Mouse (Mus musculus) hindbrain, embryonic 12.5 days (tissue): ENCODE results near the gene Cenpk. TPM values are rescaled to one million over a fixed set of nuclear protein-coding genes. Genes with fewer than 3 reads are reported as not detected.
A peak's percentile ranks its signal among the peaks of the same experiment; 100 is the strongest.
"Not testable (repeated sequence)": the region's sequence is repeated elsewhere in the genome, so short reads cannot be mapped to it uniquely, and the experiment has no call there.

ENCODE experiments used
- ATAC-seq: fragments of 200-750 bp; cut with Nextera tagmentation; 2 replicates; pipeline ENCODE4 v1.8.0; 2017; ENCODE audit warnings: moderate TSS enrichment; ENCODE audit not compliant: low FRiP score
- H3K27ac ChIP-seq: fragments of 300-500 bp; sonication (generic); 2 replicates; pipeline ENCODE4 v1.5.1; 2016; ENCODE audit warnings: mild to moderate bottlenecking
- H3K27me3 ChIP-seq: fragments of 300-500 bp; sonication (generic); 2 replicates; pipeline ENCODE4 v1.6.1; 2016; ENCODE audit warnings: mild to moderate bottlenecking
- H3K36me3 ChIP-seq: fragments of 300-500 bp; sonication (generic); 2 replicates; pipeline ENCODE4 v1.6.1; 2016; ENCODE audit warnings: mild to moderate bottlenecking
- H3K4me1 ChIP-seq: fragments of 300-500 bp; sonication (generic); 2 replicates; pipeline ENCODE4 v1.6.1; 2016
- H3K4me2 ChIP-seq: fragments of 300-500 bp; sonication (generic); replicated peaks from 2 replicates; pipeline ENCODE4 v1.6.1; 2016; ENCODE audit warnings: mild to moderate bottlenecking
- H3K4me3 ChIP-seq: fragments of 300-500 bp; sonication (generic); 2 replicates; pipeline ENCODE4 v1.5.1; 2016; ENCODE audit warnings: mild to moderate bottlenecking
- H3K9ac ChIP-seq: fragments of 300-500 bp; sonication (generic); 2 replicates; pipeline ENCODE4 v1.6.1; 2016; ENCODE audit warnings: mild to moderate bottlenecking, moderate library complexity
- H3K9me3 ChIP-seq: fragments of 300-500 bp; sonication (generic); replicated peaks from 2 replicates; pipeline ENCODE4 v1.6.1; 2016; ENCODE audit warnings: mild to moderate bottlenecking
- WGBS: fragments of 180-500 bp; shearing (Covaris S2); methylation state at CpG from one replicate; pipeline ENCODE4 v1.1.7; 2016; 5-methylcytosine and 5-hydroxymethylcytosine counted together
- polyA plus RNA-seq: library from polyadenylated mRNA; unstranded; fragments of >200 nt; fragmentation: Nextera tagmentation; extraction: Ambion mirVana; gene quantifications from 2 replicates; pipeline ENCODE4 v1.2.1, GENCODE M21; 2016

Cenpk gene
- 43.1 and 46.2 TPM in 2 replicates for polyA plus RNA-seq

GRCm38 (mm10) chr13:104228384-104229066, at the start of gene Cenpk, which contains the start of gene Ppwd1:
Gene Cenpk, plus strand, starts transcription at chr13:104228611.
Gene Ppwd1, minus strand, starts transcription at chr13:104228843.
- WGBS = under 1% methylated on average over 55 of the region's 55 CpGs
- Histone ChIP-seq H3K27ac (peak within 1 kb of the TSS; percentile 89), H3K9me3 (no peaks in the 10 kb centered on the region), H3K4me2 (peak within 1 kb of the TSS; percentile 64), H3K36me3 (no peaks in the 10 kb centered on the region), H3K4me1 (peaks cover 14% of the 10 kb centered on the region), H3K9ac (peak within 1 kb of the TSS; percentile 79), H3K27me3 (no peaks in the 10 kb centered on the region), H3K4me3 (peak within 1 kb of the TSS; percentile 71)
- peak; percentile 99 for ATAC-seq

GRCm38 (mm10) chr13:104178650-104179121, 49.7 kb upstream of the Cenpk start, which contains the start of gene Trim23:
Gene Trim23, plus strand, starts transcription at chr13:104178797.
- Histone ChIP-seq H3K36me3 (peaks cover 3% of the 10 kb centered on the region), H3K9ac (peak within 1 kb of the TSS; percentile 85), H3K27ac (peak within 1 kb of the TSS; percentile 79), H3K4me3 (peak within 1 kb of the TSS; percentile 87), H3K27me3 (no peaks in the 10 kb centered on the region), H3K4me1 (peaks cover 10% of the 10 kb centered on the region), H3K9me3 (no peaks in the 10 kb centered on the region), H3K4me2 (peak within 1 kb of the TSS; percentile 80)
- ATAC-seq = peak; percentile 99
- WGBS = under 1% methylated on average over 38 of the region's 38 CpGs

- peak overlapping the region; percentile 87 for H3K4me3 ChIP-seq
- peaks cover 6% of the 10 kb centered on the region for H3K36me3 ChIP-seq
- peak overlapping the region; percentile 85 for H3K9ac ChIP-seq
- 0 out of 2 replicates have a peak, but pooled peaks have one; percentile 9 for ATAC-seq
- no peaks in the 10 kb centered on the region for H3K9me3 ChIP-seq
- peaks cover 10% of the 10 kb centered on the region for H3K4me1 ChIP-seq
- no peaks in the 10 kb centered on the region for H3K27me3 ChIP-seq
- peak overlapping the region; percentile 61 for H3K4me2 ChIP-seq
- 24% methylated on average over 13 of the region's 13 CpGs for WGBS
- peak overlapping the region; percentile 79 for H3K27ac ChIP-seq
Measured at GRCm38 (mm10) chr13:104179176-104179888, 49.1 kb upstream of the Cenpk start.

GRCm38 (mm10) chr13:104187357-104187756, 41.1 kb upstream of the Cenpk start:
- no peak overlapping the region for H3K9ac ChIP-seq
- no peak overlapping the region for H3K4me2 ChIP-seq
- no peaks in the 10 kb centered on the region for H3K27me3 ChIP-seq
- ATAC-seq = no peak
- H3K4me3 ChIP-seq = no peak overlapping the region
- H3K27ac ChIP-seq = no peak overlapping the region
- H3K36me3 ChIP-seq = peaks cover 35% of the 10 kb centered on the region
- H3K4me1 ChIP-seq = no peaks in the 10 kb centered on the region
- H3K9me3 ChIP-seq = no peaks in the 10 kb centered on the region
- 89% methylated on average over 4 of the region's 4 CpGs for WGBS

- H3K27me3 ChIP-seq, H3K4me2 ChIP-seq, H3K9ac ChIP-seq, H3K9me3 ChIP-seq, H3K4me1 ChIP-seq, ATAC-seq, H3K27ac ChIP-seq, H3K4me3 ChIP-seq: not testable (repeated sequence)
- H3K36me3 ChIP-seq = peaks cover 29% of the 10 kb centered on the region
Measured at GRCm38 (mm10) chr13:104195891-104196290, 32.5 kb upstream of the Cenpk start.

- no peak for ATAC-seq
- Histone ChIP-seq H3K4me1 (no peaks in the 10 kb centered on the region), H3K4me3 (no peak overlapping the region), H3K9ac (no peak overlapping the region), H3K9me3 (no peaks in the 10 kb centered on the region), H3K36me3 (peaks cover 19% of the 10 kb centered on the region), H3K4me2 (no peak overlapping the region), H3K27ac (no peak overlapping the region), H3K27me3 (no peaks in the 10 kb centered on the region)
- 68% methylated on average over 1 of the region's 1 CpGs for whole genome bisulfite sequencing
Measured at GRCm38 (mm10) chr13:104204313-104204712, 24.1 kb upstream of the Cenpk start.

- Histone ChIP-seq H3K9me3 (no peaks in the 10 kb centered on the region), H3K27me3 (no peaks in the 10 kb centered on the region), H3K9ac (no peak overlapping the region), H3K36me3 (no peaks in the 10 kb centered on the region), H3K4me3 (peak overlapping the region; percentile 71), H3K4me1 (peaks cover 14% of the 10 kb centered on the region), H3K27ac (no peak overlapping the region), H3K4me2 (peak overlapping the region; percentile 64)
- ATAC-seq = no peak
- WGBS = 76% methylated on average over 3 of the region's 3 CpGs
Measured at GRCm38 (mm10) chr13:104227478-104227877, 933 bp upstream of the Cenpk start.

GRCm38 (mm10) chr13:104229181-104229580, 770 bp downstream of the Cenpk start:
- WGBS = 5% methylated on average over 15 of the region's 15 CpGs
- peak overlapping the region; percentile 64 for H3K4me2 ChIP-seq
- H3K27ac ChIP-seq = 0 out of 2 replicates have a peak overlapping the region, but pooled peaks have one; percentile 44
- peak overlapping the region; percentile 79 for H3K9ac ChIP-seq
- peak; percentile 65 for ATAC-seq
- peak overlapping the region; percentile 71 for H3K4me3 ChIP-seq
- peaks cover 14% of the 10 kb centered on the region for H3K4me1 ChIP-seq
- H3K27me3 ChIP-seq = no peaks in the 10 kb centered on the region
- H3K36me3 ChIP-seq = no peaks in the 10 kb centered on the region
- no peaks in the 10 kb centered on the region for H3K9me3 ChIP-seq

GRCm38 (mm10) chr13:104258997-104259396, 30.6 kb downstream of the Cenpk start:
- H3K27me3 ChIP-seq = no peaks in the 10 kb centered on the region
- H3K27ac ChIP-seq = no peak overlapping the region
- no peak overlapping the region for H3K4me3 ChIP-seq
- H3K4me2 ChIP-seq = no peak overlapping the region
- H3K9ac ChIP-seq = no peak overlapping the region
- H3K9me3 ChIP-seq = no peaks in the 10 kb centered on the region
- no peaks in the 10 kb centered on the region for H3K4me1 ChIP-seq
- no peak for ATAC-seq
- WGBS = 95% methylated on average over 3 of the region's 3 CpGs
- H3K36me3 ChIP-seq = no peaks in the 10 kb centered on the region

GRCm38 (mm10) chr13:104285031-104285431, 56.6 kb downstream of the Cenpk start:
- no peak for ATAC-seq
- 0 out of 2 replicates have a peak overlapping the region, but pooled peaks have one; percentile 11 for H3K4me2 ChIP-seq
- H3K27ac ChIP-seq = no peak overlapping the region

GRCm38 (mm10) chr13:104285737-104286311, 57.4 kb downstream of the Cenpk start:
- Histone ChIP-seq H3K4me1 (peaks cover 9% of the 10 kb centered on the region; the same call in 1 of the 2 replicates), H3K9ac (peak overlapping the region; percentile 47; the same call in 1 of the 2 replicates), H3K4me2 (peak overlapping the region; percentile 58), H3K27ac (peak overlapping the region; percentile 24), H3K27me3 (no peaks in the 10 kb centered on the region), H3K36me3 (no peaks in the 10 kb centered on the region), H3K4me3 (peak overlapping the region; percentile 39), H3K9me3 (no peaks in the 10 kb centered on the region)
- WGBS = 2% methylated on average over 10 of the region's 10 CpGs
- ATAC-seq = no peak

More at GRCm38 (mm10) chr13:104285031-104285431, 56.6 kb downstream of the Cenpk start:
- H3K9ac ChIP-seq = no peak overlapping the region
- no peaks in the 10 kb centered on the region for H3K36me3 ChIP-seq
- peaks cover 9% of the 10 kb centered on the region; the same call in 1 of the 2 replicates for H3K4me1 ChIP-seq
- no peak overlapping the region for H3K4me3 ChIP-seq
- no peaks in the 10 kb centered on the region for H3K9me3 ChIP-seq
- 2% methylated on average over 2 of the region's 2 CpGs for WGBS
- no peaks in the 10 kb centered on the region for H3K27me3 ChIP-seq

GRCm38 (mm10) chr13:104286336-104286735, 57.9 kb downstream of the Cenpk start:
- WGBS = under 1% methylated on average over 4 of the region's 4 CpGs
- H3K27ac ChIP-seq = peak overlapping the region; percentile 66
- peak overlapping the region; percentile 58 for H3K4me2 ChIP-seq
- peak overlapping the region; percentile 39 for H3K4me3 ChIP-seq
- H3K9me3 ChIP-seq = no peaks in the 10 kb centered on the region
- peak; percentile 25; the same call in 1 of the 2 replicates for ATAC-seq
- peak overlapping the region; percentile 47; the same call in 1 of the 2 replicates for H3K9ac ChIP-seq
- peaks cover 9% of the 10 kb centered on the region; the same call in 1 of the 2 replicates for H3K4me1 ChIP-seq
- H3K36me3 ChIP-seq = no peaks in the 10 kb centered on the region
- no peaks in the 10 kb centered on the region for H3K27me3 ChIP-seq
